Mouse (Mus musculus) embryonic fibroblast, embryonic 13.5 days (primary cell): Measurements from ENCODE around the gene Fam151b.

Source experiments
- CTCF ChIP-seq: IDR thresholded peaks from 2 replicates; pipeline ENCODE4 v1.5.1; 2011; ENCODE audit warnings: mild to moderate bottlenecking, control low read depth, low read length, moderate library complexity, borderline replicate concordance; ENCODE audit not compliant: insufficient read depth
- POLR2A ChIP-seq: IDR thresholded peaks from 2 replicates; pipeline ENCODE4 v1.6.1; 2011; ENCODE audit warnings: low read depth, mild to moderate bottlenecking, control low read depth, low read length, moderate library complexity

DNA sequence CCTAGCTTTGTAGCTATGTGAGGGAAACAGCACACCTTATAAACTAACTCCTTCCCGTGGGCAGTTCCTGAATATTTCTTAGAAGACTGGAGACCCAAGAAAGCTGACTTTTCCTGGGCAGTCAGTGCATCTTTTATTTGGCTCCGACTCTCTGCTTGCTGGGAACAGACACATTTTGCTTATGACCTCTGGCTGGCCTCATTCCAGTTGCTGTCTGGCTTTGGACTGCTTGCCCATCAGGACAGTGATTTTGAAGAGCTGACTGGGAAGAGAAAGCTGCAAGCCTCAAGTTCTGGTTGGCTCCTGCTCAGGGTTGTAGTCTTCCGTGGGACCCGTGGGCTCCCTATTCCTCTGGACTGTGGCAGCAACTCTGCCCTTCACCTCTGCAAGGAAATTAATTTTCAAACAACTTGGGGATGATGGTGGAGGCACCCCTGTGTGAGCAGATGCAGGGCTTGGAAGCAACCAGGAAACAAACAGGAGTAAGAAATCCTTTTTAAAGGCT, 56.4 kb downstream of the Fam151b start:
- TF ChIP-seq CTCF (no peak), POLR2A (no peak)
